Mouse (Mus musculus) yolk sac, embryonic 10.5 days (tissue): Measurements from ENCODE around the gene Elp6.
A peak's percentile ranks its signal among the peaks of the same experiment; 100 is the strongest.

ENCODE experiments used
- DNase-seq: peaks from one replicate; pipeline ENCODE4 v3.0.0-alpha.2; 2017; ENCODE audit warnings: low spot score

Elp6 gene

GRCm38 (mm10) chr9:110304969-110305651 lies at the start of gene Elp6:
Elp6 (plus strand) TSS chr9:110305173.
- DNase-seq = peak; percentile 96

- peak; percentile 16 for DNase-seq
Observed at GRCm38 (mm10) chr9:110255407-110256019, 49.5 kb upstream of the Elp6 start.

DNA sequence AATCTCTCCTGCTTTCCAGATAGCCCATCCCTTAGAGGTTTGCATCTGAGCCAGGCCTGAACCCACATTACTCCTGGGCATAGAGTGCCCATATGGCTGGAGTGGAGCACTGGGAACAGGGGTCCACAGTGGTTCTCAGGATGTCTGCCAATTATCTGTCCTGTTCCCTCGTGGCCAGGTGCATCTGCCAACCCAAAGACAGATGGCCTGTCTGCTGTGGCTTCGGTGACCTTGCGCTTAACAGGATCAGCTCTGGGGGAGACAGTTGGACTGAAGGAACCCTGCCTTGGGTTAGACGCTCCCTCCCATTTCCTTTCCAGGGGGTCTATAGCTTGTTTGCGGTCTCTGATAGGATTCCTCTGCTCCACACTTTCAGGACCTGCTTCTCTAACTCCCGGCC lies 46.3 kb upstream of the Elp6 start:
- DNase-seq = no peak

DNA sequence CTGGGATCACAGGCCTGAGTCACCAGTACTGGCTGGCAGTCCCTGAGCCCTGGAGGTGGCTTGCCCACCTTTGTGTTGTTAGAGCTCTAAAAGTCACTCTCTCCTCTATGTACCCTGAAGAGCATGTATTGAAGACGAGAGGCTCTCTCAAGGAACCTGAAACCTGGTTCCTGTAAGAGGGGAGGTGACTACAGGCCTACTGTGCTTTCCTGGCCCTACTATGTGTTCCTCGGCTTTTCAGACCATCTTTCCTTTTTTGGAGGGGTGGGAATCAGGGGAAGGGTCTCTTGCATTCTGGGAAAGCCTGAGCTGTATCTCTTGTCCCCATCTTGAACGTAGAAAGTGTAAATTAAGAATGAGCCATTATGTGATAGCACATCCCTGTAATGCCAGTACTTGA lies 45.9 kb upstream of the Elp6 start:
- DNase-seq = no peak

DNA sequence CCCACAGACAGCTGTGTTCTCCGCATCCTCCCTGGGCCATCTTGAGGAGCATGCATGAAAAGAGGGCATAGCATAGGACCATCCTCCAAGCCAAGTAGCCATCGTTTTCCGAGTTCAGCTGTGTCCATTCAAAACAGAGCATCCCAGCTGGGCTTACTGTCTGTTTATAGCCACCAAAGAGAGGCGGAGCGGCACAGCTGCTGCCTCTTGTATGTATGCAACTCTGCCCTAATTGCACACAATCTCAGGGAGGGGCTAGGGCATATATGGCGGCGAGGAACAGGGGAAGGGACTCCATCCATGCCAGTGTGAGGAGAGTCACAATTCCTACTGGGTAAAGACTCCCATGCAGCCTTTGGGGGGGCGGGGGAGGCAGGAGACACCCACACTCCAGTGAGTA lies 41.8 kb upstream of the Elp6 start:
- no peak for DNase-seq

DNA sequence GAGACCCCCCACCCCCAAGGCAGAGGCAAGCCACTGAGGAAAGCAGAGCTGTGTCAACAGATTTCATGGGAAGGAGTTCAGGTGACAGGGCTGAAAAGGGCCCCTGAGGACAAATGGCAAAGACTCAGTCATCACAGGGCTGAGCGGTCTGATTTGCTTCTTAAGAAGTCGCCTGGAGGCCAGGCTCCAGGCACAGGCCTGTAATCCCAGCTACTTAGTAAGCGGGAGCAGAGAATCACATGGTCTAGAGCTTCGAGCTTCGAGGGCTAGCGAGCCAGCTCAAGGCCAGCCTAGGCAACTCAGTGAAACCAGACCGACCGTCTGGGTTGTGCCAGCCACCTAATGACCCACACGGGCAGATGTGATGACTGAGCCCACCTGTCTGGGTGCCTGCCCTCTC lies 40.0 kb upstream of the Elp6 start:
- DNase-seq = no peak

GRCm38 (mm10) chr9:110268416-110268815 lies 36.6 kb upstream of the Elp6 start:
- DNase-seq = no peak

- DNase-seq = no peak
Observed at GRCm38 (mm10) chr9:110272330-110272729, 32.6 kb upstream of the Elp6 start.

DNA sequence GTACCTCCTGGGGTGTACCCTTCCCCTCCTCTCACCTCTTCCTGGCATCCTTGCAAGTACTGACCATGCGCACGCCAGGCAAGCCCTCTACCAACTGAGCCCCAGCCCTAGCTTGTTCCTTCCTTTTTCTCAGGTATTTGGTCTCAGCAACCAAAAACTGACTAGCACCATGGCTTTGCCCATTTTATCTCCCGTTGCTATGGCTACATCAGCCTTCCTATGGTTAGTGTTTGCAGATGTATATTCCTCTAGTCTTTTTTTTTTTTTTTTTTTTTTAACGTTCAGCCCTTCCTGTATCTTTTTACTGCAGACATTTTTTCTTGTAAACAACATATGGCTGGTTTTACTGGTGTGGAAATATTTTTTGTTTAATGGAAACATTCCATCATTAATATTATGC lies 31.5 kb upstream of the Elp6 start:
- no peak for DNase-seq

DNA sequence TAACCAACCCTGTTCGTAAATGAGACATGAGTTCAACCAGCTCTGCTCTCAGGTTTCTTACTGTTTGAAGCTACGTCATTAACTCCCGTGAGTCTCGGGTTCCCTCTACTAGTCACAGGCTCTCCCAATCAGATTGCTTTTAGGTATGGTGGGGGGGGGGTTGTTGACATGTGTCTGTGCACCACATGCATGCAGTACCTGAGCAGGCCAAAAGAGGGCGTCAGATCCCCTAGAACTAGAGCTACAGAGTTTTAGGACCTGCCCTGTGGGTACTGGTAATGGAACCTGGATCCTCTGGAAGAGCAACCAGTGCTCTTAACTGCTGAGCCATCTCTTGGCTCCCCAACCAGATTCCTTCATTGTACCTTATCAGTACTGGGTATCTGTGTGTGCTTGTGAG lies 29.1 kb upstream of the Elp6 start:
- no peak for DNase-seq

DNA sequence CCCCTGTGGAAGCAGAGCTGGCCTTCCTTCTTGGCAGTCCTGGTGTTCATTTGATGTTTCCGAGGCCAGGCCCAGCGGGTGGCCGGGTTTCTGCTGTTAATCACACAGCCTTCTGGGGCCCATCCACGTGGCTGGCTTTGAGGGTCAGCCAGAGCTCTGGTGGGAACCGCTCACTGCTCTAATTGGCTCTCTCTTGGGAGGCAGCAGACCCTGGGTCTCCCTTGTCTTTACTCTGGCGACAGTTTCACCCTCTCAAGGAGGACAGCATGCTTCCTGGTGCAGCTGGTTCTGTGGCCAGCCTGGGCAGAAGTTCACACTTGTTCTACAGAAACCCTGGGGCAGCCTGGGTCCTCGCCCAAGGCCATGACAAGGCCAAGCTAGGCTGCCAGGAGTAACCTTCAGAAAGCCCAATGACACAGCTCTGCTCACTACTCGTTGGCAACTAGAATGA lies 27.5 kb upstream of the Elp6 start:
- DNase-seq = no peak

- no peak for DNase-seq
Observed at GRCm38 (mm10) chr9:110284075-110284697, 20.8 kb upstream of the Elp6 start.

DNA sequence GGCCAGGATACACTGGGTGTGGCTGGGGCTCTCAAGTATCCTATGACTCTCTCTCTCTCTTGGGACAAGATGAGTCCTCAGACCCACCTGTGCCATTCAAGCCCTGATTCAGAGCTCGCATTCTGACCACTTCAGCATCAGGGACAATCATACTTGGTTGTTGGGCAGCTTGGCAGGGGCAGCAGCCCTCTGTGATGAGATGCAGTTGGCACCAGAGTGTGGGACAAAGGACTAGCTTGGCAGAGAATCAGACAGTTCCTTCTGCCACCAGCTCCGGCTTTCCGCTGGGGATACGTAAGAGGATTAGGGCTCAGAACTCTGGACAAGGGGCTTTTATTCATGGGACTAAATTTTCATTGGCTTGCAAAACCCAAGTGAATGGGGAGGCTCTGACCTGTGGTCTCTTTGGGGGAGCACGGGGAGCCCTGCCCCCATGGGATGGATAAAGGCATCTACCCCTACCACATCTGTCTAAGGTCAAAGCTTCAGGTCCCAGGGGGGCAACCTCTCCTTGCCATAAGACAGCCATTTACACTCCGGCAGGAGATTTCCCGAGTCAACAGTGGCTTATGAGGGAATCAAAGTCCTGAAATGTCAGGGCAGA lies 17.6 kb upstream of the Elp6 start:
- no peak for DNase-seq

GRCm38 (mm10) chr9:110293254-110293718 lies 11.7 kb upstream of the Elp6 start:
- DNase-seq = no peak

DNA sequence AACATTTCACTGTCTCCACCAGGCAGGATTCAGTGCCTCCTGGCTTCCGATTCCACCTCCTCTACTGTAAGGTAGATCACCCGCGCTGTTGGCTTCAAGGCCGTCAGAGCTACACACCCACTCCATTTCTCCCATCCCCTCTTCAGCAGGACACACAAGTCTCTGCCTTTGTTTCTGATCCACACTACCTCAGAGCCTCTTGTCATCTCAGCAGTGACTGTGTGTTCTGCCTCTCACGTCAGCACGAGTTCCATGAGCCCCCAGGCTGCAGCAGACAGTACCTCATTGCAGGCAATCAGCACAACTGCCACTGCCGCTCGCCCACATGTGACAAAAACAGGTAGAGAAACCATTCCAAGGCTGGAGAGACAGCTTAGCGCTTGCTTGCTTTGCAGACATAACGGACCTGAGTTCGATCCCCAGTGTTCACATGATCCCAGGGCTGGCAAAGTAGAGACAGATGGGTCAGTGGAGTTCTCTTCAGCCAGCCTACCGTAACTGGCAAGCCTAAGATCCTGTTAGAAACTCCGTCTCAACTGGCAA lies 11.0 kb upstream of the Elp6 start:
- no peak for DNase-seq

DNA sequence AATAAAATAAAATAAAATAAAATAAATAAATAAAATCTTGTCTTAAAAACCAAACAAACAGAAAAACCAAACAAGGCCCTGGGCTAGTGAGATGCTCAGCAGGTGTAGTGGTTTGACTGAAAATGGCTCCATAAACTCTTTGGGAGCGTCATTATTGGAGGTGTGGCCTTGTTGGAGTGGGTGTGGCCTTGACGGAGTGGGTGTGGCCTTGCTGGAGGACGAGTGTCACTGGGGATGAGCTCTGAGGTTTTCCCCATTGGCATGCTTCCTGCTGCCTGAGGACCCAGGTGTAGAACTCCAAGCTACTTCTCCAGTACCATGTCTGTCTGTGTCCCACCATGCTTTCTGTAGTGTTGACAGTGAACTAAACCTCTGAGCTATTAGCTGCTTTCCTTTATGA lies 10.2 kb upstream of the Elp6 start:
- DNase-seq = no peak

DNA sequence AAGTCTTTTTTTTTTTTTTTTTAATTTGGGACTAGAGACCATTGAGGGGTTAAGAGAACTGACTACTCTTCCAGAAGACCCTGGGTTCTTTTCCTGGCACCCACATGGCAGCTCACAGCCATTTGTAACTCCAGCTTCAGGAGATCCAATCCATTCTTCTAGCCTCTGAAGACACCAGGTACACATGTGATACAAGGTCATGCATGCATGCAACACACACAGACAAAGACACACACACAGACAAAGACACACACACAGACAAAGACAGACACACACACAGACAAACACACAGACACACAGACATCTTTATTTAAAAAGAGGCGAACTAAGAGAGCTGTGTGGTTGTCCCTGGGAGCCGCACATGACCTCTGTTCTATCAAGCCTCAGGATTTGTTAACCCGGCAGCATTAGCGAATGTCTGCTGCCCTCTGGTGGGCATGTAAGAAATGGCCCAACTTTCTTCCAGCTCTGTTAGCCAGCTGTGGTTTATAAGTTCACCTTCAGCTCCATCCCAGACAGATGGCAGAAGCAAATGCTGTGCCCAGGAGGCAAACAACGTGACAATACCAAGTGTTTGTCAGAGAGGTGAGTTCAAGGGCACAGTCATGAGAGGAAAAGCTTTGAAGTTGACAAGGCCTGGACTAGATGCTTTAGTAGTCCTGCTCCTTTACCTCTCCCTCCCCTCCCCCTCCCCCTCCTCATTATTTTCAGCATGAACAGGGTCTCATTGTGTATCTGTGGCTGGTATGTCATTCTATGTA lies 7.9 kb upstream of the Elp6 start:
- peak; percentile 71 for DNase-seq

GRCm38 (mm10) chr9:110304516-110304915 lies 457 bp upstream of the Elp6 start:
- DNase-seq = no peak

GRCm38 (mm10) chr9:110306371-110306770 lies 1.4 kb downstream of the Elp6 start:
- DNase-seq = no peak

DNA sequence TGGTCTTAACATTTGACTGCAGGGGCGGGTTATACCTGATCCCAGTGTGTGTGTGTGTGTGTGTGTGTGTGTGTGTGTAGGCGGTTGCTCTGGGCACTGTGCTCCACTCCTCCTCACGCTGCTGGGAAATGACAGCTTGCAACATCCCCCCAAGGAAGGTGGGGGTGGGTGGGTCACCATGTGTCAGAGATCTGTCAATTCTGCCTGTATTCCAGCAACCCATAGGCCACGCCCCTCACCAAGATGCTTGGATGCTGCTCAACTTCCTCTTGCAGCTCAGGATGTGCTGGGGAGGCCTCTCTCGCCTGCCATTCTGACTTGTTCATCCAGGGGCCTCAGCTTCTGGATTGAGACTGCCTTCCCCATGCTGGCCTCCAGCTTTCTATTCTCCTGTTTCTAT lies 9.7 kb downstream of the Elp6 start:
- no peak for DNase-seq

DNA sequence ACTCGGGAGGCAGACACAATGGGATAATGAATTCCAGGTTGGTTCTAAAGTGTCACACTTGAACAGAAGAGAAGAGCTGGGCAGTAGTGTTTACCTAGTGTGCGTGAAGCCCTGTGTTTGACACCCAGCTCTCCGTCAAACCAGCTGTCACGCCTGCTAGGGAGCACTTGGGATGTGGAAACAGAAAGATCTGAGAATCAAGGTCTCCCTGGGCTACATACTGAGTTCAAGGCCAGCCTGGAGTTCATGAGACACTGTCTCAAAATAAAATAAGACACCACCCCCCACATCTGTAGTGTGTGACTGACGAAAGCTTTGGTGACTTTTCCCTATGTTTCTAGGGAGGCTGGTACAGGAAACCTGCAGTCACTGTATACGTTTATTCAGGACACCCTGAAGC lies 10.4 kb downstream of the Elp6 start:
- DNase-seq = no peak

DNA sequence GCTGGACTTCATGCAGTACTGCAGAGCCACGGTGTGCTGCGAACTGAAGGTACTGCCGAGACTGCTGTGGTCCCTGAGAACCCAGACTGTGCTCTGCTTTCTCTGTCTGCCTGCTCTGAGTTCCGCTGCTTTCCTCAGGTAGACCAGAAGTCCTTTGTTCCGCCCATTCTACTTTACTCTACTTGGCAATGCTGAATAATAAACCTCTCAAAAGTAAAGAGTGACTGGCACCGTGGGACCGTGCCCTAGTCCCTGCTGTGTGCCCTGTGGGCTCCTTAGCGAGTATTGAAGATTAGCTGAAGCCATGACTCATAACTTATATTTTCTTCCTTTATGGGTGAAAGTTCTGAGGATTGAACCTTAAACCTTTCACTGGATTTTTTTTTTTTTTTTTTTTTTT lies 10.9 kb downstream of the Elp6 start:
- no peak for DNase-seq
